Mouse (Mus musculus) C2C12 (cell line): ENCODE data around the gene Ugt1a10. TPM values are rescaled to one million over a fixed set of nuclear protein-coding genes. Genes with fewer than 3 reads are reported as not detected.
"Not testable (repeated sequence)": the region's sequence is repeated elsewhere in the genome, so short reads cannot be mapped to it uniquely, and the experiment has no call there.

ENCODE experiments used
- H3K27me3 ChIP-seq: one replicate; pipeline ENCODE4 v1.6.1; 2011; ENCODE audit not compliant: control insufficient read depth, insufficient read depth, insufficient read length
- H3K36me3 ChIP-seq: one replicate; pipeline ENCODE4 v1.6.1; 2011; ENCODE audit not compliant: control insufficient read depth, insufficient read depth
- H3K4me3 ChIP-seq: one replicate; pipeline ENCODE4 v1.5.1; 2011; ENCODE audit warnings: mild to moderate bottlenecking, control low read depth; ENCODE audit not compliant: poor library complexity, insufficient read depth, severe bottlenecking
- H3K79me2 ChIP-seq: one replicate; pipeline ENCODE4 v1.6.1; 2011; ENCODE audit not compliant: control insufficient read depth, insufficient read depth
- H3K79me3 ChIP-seq: one replicate; pipeline ENCODE4 v1.6.1; 2011; ENCODE audit warnings: low read depth, control low read depth
- H3ac ChIP-seq: one replicate; pipeline ENCODE3; 2011; ENCODE audit warnings: low read depth; ENCODE audit not compliant: control insufficient read depth, insufficient read length
- CEBPB ChIP-seq: IDR thresholded peaks from one replicate; pipeline ENCODE4 v1.6.1; 2011; ENCODE audit warnings: low read depth, mild to moderate bottlenecking, control low read depth, moderate library complexity
- CTCF ChIP-seq: IDR thresholded peaks from one replicate; pipeline ENCODE4 v1.5.1; 2011; ENCODE audit not compliant: control insufficient read depth, insufficient read depth, insufficient read length
- FOSL1 ChIP-seq: IDR thresholded peaks from one replicate; pipeline ENCODE4 v1.8.0; 2011; ENCODE audit warnings: mild to moderate bottlenecking, low read length; ENCODE audit not compliant: poor library complexity, insufficient read depth, severe bottlenecking
- MAX ChIP-seq: IDR thresholded peaks from one replicate; pipeline ENCODE4 v1.6.1; 2011; ENCODE audit warnings: mild to moderate bottlenecking, control low read depth
- MYOD1 ChIP-seq: IDR thresholded peaks from one replicate; pipeline ENCODE4 v1.6.1; 2011; ENCODE audit warnings: low read depth; ENCODE audit not compliant: control insufficient read depth, insufficient read length
- MYOG ChIP-seq: IDR thresholded peaks from one replicate; pipeline ENCODE4 v1.6.1; 2011; ENCODE audit not compliant: control insufficient read depth, insufficient read length; ENCODE audit errors: extremely low read depth
- USF1 ChIP-seq: IDR thresholded peaks from one replicate; pipeline ENCODE4 v1.6.1; 2011; ENCODE audit warnings: low read depth, mild to moderate bottlenecking, control low read depth, moderate library complexity
- polyA plus RNA-seq: library from polyadenylated mRNA; unstranded; fragments of >200 nt; fragmentation: generic; extraction: Trizol; gene quantifications from one replicate; pipeline ENCODE4 v1.2.1, GENCODE M21; 2012; ENCODE audit warnings: missing spikeins

Gene Ugt1a10
- polyA plus RNA-seq, 1 experiment: not detected

DNA sequence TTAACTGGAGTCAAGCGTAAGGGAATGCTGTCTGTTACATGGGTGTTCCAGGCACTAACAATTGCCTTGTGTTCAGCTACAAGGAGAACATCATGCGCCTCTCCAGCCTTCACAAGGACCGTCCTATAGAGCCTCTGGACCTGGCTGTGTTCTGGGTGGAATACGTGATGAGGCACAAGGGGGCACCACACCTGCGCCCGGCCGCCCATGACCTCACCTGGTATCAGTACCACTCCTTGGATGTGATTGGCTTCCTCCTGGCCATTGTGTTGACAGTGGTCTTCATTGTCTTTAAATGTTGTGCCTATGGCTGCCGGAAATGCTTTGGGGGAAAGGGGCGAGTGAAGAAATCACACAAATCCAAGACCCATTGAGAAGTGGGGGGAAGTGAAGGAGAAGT, 162.9 kb downstream of the Ugt1a10 start:
- H3K36me3 ChIP-seq: no peaks in the 10 kb centered on the region
- H3K79me3 ChIP-seq: no peaks in the 10 kb centered on the region
- TF ChIP-seq CTCF (no peak), USF1 (no peak), CEBPB (no peak), MAX (no peak), FOSL1 (no peak), MYOG (no peak), MYOD1 (no peak)

DNA sequence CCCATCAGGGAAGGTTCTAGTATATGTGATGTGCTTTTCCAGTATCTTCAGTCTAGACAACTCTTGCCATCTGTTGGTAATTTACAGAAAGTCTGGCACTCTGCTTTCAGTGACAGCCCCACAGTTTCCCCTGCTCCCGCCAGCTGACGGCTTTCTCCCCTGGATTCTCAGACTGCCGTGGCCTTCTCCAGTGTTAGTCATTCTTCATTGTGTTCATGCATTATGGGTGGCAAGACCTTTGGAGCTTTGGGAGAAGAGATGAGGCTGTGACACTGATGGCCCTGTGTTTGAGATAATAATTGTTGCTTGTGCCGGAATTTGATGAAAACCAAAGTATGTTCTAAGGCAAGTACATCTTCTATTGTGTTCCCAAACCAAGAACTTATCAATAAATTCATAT, 163.4 kb downstream of the Ugt1a10 start:
- H3K27me3 ChIP-seq: peaks cover 3% of the 10 kb centered on the region
- no peaks in the 10 kb centered on the region for H3K36me3 ChIP-seq
- H3K79me3 ChIP-seq: no peaks in the 10 kb centered on the region
- no peaks in the 10 kb centered on the region for H3K79me2 ChIP-seq
- H3ac ChIP-seq: no peak overlapping the region
- TF ChIP-seq CTCF: no peak
- no peak for TF ChIP-seq USF1
- TF ChIP-seq MYOD1: no peak
- no peak for TF ChIP-seq CEBPB
- TF ChIP-seq MYOG: no peak
- no peak for TF ChIP-seq MAX
- TF ChIP-seq FOSL1: no peak
- no peak overlapping the region for H3K4me3 ChIP-seq

More for the DNA sequence above, 162.9 kb downstream of the Ugt1a10 start:
- Histone ChIP-seq H3K27me3 (peaks cover 3% of the 10 kb centered on the region), H3K4me3 (no peak overlapping the region), H3ac (no peak overlapping the region), H3K79me2 (no peaks in the 10 kb centered on the region)

DNA sequence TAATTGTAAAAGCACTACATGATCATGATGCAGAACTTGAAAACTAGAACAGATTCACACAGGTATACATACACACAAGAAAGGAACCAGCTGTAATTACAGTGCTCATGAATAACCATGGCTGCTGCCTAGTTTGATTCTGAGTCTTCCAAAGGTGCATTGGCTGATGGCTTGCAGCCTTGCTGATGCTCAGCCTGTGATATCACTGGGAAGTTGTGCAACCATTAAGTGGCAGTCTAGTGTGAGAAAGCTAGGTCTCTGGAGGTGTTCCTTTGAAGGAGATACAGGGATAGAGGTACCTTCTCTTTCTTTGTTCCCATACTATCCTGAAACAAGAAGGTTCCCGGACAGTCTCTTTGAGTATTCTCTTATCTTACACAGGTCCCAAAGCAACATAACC, 163.9 kb downstream of the Ugt1a10 start:
- no peaks in the 10 kb centered on the region for H3K79me2 ChIP-seq
- no peaks in the 10 kb centered on the region for H3K27me3 ChIP-seq
- no peaks in the 10 kb centered on the region for H3K36me3 ChIP-seq
- H3K79me3 ChIP-seq: no peaks in the 10 kb centered on the region
- no peak overlapping the region for H3ac ChIP-seq
- TF ChIP-seq CTCF: no peak
- TF ChIP-seq MYOD1: no peak
- TF ChIP-seq FOSL1: no peak
- TF ChIP-seq USF1: no peak
- no peak for TF ChIP-seq MYOG
- TF ChIP-seq MAX: no peak
- no peak for TF ChIP-seq CEBPB
- H3K4me3 ChIP-seq: no peak overlapping the region

DNA sequence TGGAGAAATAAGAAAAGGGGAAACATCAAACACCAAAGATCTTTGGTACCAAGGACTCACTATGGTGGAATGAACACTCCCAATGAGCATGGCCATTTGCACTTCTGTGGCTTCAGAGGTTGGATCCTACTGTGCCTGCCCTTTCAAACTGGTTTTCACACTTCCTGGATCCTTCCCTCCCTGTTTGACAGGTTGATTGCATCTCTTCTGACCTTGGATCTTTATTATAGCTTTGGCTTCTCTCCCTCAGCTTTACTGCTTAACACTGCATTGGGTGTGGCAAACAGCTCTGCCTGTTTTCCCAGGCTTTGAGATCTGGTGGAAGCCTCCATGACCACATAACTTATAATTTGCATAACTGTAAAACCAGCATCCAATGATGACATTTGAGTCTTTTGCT, 165.1 kb downstream of the Ugt1a10 start:
- no peaks in the 10 kb centered on the region for H3K79me3 ChIP-seq
- H3K36me3 ChIP-seq: no peaks in the 10 kb centered on the region
- H3ac ChIP-seq: no peak overlapping the region
- no peaks in the 10 kb centered on the region for H3K79me2 ChIP-seq
- H3K4me3 ChIP-seq: no peak overlapping the region
- TF ChIP-seq USF1: no peak
- no peak for TF ChIP-seq CEBPB
- no peak for TF ChIP-seq MYOG
- no peak for TF ChIP-seq FOSL1
- no peak for TF ChIP-seq MAX
- TF ChIP-seq MYOD1: no peak
- TF ChIP-seq CTCF: no peak
- H3K27me3 ChIP-seq: no peaks in the 10 kb centered on the region

DNA sequence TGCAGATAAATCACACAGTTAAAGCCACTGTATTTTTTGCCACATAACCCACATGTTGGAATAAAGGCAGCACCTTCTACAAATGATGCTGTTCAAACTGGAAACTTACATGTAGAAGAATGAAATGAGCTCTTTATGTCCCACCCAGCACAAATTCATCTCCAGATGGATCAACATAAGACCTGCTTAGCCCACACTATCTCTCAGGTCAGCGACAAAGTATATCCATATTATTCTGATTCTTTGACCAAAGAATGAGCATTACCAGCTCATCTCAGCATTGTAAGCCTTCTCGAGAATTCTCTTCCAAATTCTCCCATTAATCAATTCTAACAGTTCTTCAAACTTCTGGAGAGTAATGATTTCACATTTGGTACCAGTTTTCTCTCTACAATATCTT, 167.0 kb downstream of the Ugt1a10 start:
- TF ChIP-seq FOSL1 (no peak), MYOD1 (no peak), USF1 (no peak)
- Histone ChIP-seq H3K4me3 (no peak overlapping the region), H3K36me3 (no peaks in the 10 kb centered on the region)

DNA sequence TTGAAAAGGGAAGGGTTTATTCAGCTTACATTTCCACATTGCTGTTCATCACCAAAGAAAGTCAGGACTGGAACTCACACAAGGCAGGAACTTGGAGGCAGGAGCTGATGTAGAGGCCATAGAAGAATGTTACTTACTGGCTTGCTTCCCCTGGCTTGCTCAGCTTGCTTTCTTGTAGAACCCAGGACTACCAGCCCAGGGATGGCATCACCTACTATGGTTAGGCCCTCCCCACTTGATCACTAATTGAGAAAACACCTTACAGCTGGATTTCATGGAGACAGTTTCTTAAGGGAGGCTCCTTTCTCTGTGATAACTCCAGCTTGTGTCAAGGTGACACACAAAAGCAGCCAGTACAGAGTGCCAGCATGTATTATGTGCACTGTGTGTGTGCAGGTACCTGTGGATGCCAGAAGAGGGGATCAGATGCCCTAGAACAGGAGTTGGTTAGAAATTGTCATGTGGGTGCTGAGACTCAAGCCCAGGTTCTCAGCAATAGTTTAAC, 167.9 kb downstream of the Ugt1a10 start:
- H3ac ChIP-seq, H3K27me3 ChIP-seq, H3K36me3 ChIP-seq, H3K79me2 ChIP-seq, H3K4me3 ChIP-seq, H3K79me3 ChIP-seq: not testable (repeated sequence)

More for the DNA sequence above, 167.0 kb downstream of the Ugt1a10 start:
- Histone ChIP-seq H3K79me2 (no peaks in the 10 kb centered on the region), H3K27me3 (no peaks in the 10 kb centered on the region), H3ac (no peak overlapping the region), H3K79me3 (no peaks in the 10 kb centered on the region)

DNA sequence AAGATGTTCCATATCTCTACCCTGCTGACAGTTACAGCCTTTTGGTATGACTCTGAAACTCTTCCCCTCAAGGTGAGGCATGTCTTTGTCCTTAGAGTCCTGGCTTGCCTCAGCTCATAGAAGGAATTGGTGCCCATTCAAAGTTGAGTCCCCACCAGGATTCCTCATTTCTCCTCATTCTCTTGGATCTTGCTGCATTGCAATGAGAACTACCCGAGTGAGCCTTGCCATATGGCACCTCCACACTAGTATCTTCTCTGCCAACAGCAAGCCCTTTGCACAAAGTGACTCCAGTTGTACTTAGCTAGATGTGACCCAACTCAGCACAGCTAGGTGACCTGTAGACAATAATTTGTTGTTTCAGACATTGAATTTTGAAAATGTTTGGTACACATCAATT, 168.4 kb downstream of the Ugt1a10 start:
- TF ChIP-seq CTCF (no peak), MYOD1 (no peak), FOSL1 (no peak), MYOG (no peak), CEBPB (no peak)
- Histone ChIP-seq H3K79me2 (no peaks in the 10 kb centered on the region), H3K36me3 (no peaks in the 10 kb centered on the region), H3ac (no peak overlapping the region), H3K4me3 (no peak overlapping the region), H3K27me3 (no peaks in the 10 kb centered on the region), H3K79me3 (no peaks in the 10 kb centered on the region)
